Mouse (Mus musculus) brain, embryonic 18.5 days (tissue): Measurements from ENCODE around the gene Gpr139.

ENCODE experiments used
- DNase-seq: peaks from one replicate; pipeline ENCODE4 v3.0.0-alpha.2; 2012; ENCODE audit warnings: low read depth, low spot score

Gpr139 gene

GRCm38 (mm10) chr7:119184341-119185143 lies at the start of gene Gpr139:
Gpr139 (minus strand) TSS chr7:119184603.
- peak; percentile 73 for DNase-seq

GRCm38 (mm10) chr7:119230971-119231370 lies 46.6 kb upstream of the Gpr139 start:
- DNase-seq, result no peak

- no peak for DNase-seq
Observed at GRCm38 (mm10) chr7:119222706-119223105, 38.3 kb upstream of the Gpr139 start.

GRCm38 (mm10) chr7:119219121-119219520 lies 34.7 kb upstream of the Gpr139 start:
- no peak for DNase-seq

GRCm38 (mm10) chr7:119207251-119207650 lies 22.8 kb upstream of the Gpr139 start:
- DNase-seq, result no peak

DNA sequence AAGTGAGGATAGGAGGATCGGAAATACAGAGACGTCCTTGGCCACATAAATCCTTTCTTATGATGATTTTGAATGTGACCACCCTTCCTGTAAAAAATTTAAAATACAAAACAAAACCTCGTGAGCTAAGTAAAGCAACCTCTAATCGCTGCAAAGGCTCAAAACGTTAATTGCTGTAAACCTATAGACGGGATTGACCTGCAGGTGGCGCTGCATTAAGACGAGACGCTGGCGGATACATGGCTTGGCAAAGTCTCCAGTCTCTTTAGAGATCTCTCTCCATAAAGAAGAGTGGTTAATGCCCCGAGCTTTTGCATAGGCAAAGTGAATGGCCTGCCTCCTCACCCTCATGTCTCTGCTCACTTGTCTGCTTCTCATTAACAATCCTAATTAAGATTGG lies 2.0 kb upstream of the Gpr139 start:
- no peak for DNase-seq

GRCm38 (mm10) chr7:119185181-119185940 lies 958 bp upstream of the Gpr139 start:
- peak; percentile 43 for DNase-seq

DNA sequence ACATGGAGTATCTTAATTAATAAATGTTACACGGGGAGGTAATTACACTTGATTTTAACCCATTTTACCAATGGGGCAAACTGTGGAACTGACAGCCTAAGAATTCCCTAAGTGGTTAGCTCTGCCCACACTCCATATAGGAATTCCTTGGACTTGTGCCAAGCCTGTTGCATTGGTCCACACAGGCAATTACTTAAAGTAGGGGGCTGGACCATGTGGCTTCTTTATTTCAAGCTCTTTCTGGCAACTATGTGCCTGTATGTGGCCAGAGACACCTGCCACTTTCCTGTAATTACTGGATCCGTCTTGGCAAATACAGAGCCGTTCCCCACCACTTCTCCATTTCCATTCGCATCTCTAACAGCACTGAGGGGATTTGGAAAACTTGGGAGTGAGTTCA lies 3.4 kb downstream of the Gpr139 start:
- DNase-seq, result no peak

GRCm38 (mm10) chr7:119160015-119160414 lies 24.4 kb downstream of the Gpr139 start:
- no peak for DNase-seq

DNA sequence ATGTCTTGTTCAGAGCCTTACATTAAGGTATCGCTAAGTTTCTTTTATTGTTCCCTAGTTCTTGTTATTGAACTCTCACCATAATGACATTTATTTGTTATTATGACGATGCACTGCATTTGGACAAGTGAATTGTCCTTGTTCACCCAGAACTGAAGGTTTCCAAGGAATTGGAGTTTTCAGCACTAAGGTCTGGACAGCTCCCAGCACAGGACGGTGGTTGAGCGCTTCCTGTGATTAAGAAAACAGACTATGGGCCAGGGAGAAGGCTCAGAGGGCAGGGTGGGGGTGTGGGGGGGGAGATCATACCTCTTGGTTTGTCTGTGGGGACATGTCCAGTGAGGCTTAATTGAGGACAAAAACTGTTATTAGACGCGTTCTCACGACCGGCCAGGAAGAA lies 72.6 kb downstream of the Gpr139 start:
- no peak for DNase-seq

DNA sequence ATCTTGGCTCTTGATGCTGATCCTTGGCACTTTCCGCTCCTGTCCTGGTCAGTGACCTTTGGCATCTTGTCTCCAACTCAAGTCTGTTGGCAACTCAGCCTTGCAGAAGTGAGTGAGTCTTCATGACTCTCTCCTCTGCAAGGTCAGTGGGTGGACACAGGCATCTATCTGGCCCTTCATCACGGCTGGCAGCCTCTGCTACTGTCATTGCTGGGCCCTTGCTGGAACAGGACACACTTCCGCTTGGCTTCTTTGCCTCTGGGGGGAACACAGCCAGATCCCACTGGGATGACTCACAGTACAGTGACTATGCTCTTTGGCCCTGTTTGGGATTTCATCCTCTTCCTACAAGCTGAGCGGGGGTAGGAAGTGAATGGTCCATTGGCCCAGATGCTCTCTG lies 78.5 kb downstream of the Gpr139 start:
- DNase-seq, result no peak

GRCm38 (mm10) chr7:119096583-119096982 lies 87.8 kb downstream of the Gpr139 start:
- no peak for DNase-seq
